Mouse (Mus musculus) MEL (cell line): ENCODE results near the gene Gm10320.

ENCODE experiments used
- EP300 ChIP-seq, 2 experiments: IDR thresholded peaks; 2 replicates each; pipeline ENCODE4 v1.6.1; 2011; ENCODE audit warnings: improper control_type of control experiment in 2 of 2, low read length in 2 of 2, low read depth in 1 of 2, mild to moderate bottlenecking in 1 of 2
- MAX ChIP-seq: IDR thresholded peaks from 2 replicates; pipeline ENCODE4 v1.6.1; 2011; ENCODE audit warnings: low read length, improper control_type of control experiment

DNA sequence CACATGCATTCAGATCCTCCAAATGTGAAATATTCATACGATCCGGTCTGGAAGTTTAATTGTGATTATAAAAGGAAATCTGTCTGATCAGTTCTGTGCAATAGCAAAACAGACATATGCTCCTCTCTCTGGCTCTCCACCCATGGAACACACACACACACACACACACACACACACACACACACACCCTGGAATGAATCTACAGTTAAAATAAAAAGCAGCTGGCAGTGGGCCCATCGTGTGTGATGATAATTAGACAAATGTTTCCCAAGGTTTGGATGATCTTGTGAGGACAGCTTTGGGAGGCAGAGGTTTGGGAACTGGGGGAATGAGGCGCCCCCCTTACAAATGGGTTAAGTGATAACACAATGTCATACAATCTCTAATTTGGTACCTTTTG is 25.2 kb upstream of the Gm10320 start:
- no peak for TF ChIP-seq EP300 (IDR thresholded peaks at IDR 0.05; ENCODE audit: low read depth in 1 of 2, low read length in 2 of 2)
- no peak for TF ChIP-seq MAX
